Mouse (Mus musculus): ENCODE results near the gene Gjc1.

Gjc1 gene

GRCm38 (mm10) chr11:102771916-102772714, 47.4 kb downstream of the Gjc1 start:
- DNase-seq (ENCODE audit: low spot score): no peak

GRCm38 (mm10) chr11:102770662-102771435, 48.7 kb downstream of the Gjc1 start:
- DNase-seq (ENCODE audit: low spot score): no peak

- no peak for DNase-seq (ENCODE audit: low spot score)
Observed at GRCm38 (mm10) chr11:102769993-102770661, 49.4 kb downstream of the Gjc1 start.

- no peak for DNase-seq (ENCODE audit: low spot score)
Observed at GRCm38 (mm10) chr11:102769141-102769540, 50.4 kb downstream of the Gjc1 start.

- no peak for DNase-seq (ENCODE audit: low spot score)
Observed at GRCm38 (mm10) chr11:102767055-102767670, 52.3 kb downstream of the Gjc1 start.

- no peak for DNase-seq (ENCODE audit: low spot score)
Observed at GRCm38 (mm10) chr11:102765416-102765815, 54.1 kb downstream of the Gjc1 start.

GRCm38 (mm10) chr11:102763009-102763767, 56.3 kb downstream of the Gjc1 start:
- no peak for DNase-seq (ENCODE audit: low spot score)

- no peak for DNase-seq (ENCODE audit: low spot score)
Observed at GRCm38 (mm10) chr11:102762248-102762647, 57.3 kb downstream of the Gjc1 start.

GRCm38 (mm10) chr11:102761309-102762210, 57.9 kb downstream of the Gjc1 start, which contains the start of gene Adam11:
Gene Adam11, plus strand, starts transcription at chr11:102761439.
- DNase-seq (ENCODE audit: low spot score): no peak

GRCm38 (mm10) chr11:102760805-102761308, 58.6 kb downstream of the Gjc1 start:
- no peak for DNase-seq (ENCODE audit: low spot score)

GRCm38 (mm10) chr11:102758977-102759376, 60.5 kb downstream of the Gjc1 start:
- no peak for DNase-seq (ENCODE audit: low spot score)

- DNase-seq (ENCODE audit: low spot score): no peak
Observed at GRCm38 (mm10) chr11:102755391-102755790, 64.1 kb downstream of the Gjc1 start.

- no peak for DNase-seq (ENCODE audit: low spot score)
Observed at GRCm38 (mm10) chr11:102754416-102754815, 65.1 kb downstream of the Gjc1 start.

GRCm38 (mm10) chr11:102753591-102754324, 65.7 kb downstream of the Gjc1 start:
- no peak for DNase-seq (ENCODE audit: low spot score)

GRCm38 (mm10) chr11:102752896-102753590, 66.5 kb downstream of the Gjc1 start:
- no peak for DNase-seq (ENCODE audit: low spot score)

- no peak for DNase-seq (ENCODE audit: low spot score)
Observed at GRCm38 (mm10) chr11:102749712-102750111, 69.8 kb downstream of the Gjc1 start.

All from layer of hippocampus, adult 9-10 months (tissue).